In genomic region chr1:171043594-171044153, GRCm38 (mm10) we compare ENCODE assay signal across 8 mouse cellular contexts. TPM values are rescaled to one million over a fixed set of nuclear protein-coding genes. Genes with fewer than 3 reads are reported as not detected.
DNase-seq lines count a peak whose midpoint lies in the region; ATAC-seq and TF ChIP-seq lines count a peak whose summit lies in the region.

No protein-coding gene starts in this region.

- peak overlapping the region; percentile 73; the same call in 1 of the 2 replicates for H3K4me3 ChIP-seq in left cerebral cortex, adult 2 months
- H3K4me3 ChIP-seq in cortical plate, adult 2 months (ENCODE audit: insufficient read depth, low read length) = peak overlapping the region; percentile 50; the same call in 1 of the 2 replicates
- H3K4me3 ChIP-seq in neural tube, embryonic 12.5 days = peak overlapping the region; percentile 66

- TF ChIP-seq CTCF in left cerebral cortex, adult 2 months (IDR thresholded peaks at IDR 0.05) = peak; percentile 45
- TF ChIP-seq CTCF in cortical plate, adult 2 months (IDR thresholded peaks at IDR 0.05; ENCODE audit: extremely low read depth, insufficient read depth, low read length) = no peak

- H3K9me3 ChIP-seq in neural tube, embryonic 12.5 days = no peaks in the 10 kb centered on the region

- peak overlapping the region; percentile 73; the same call in 1 of the 2 replicates for H3K27ac ChIP-seq in left cerebral cortex, adult 2 months
- H3K27ac ChIP-seq in cortical plate, adult 2 months (ENCODE audit: insufficient read depth, low read length) = no peak overlapping the region
- no peak overlapping the region for H3K27ac ChIP-seq in neural tube, embryonic 12.5 days

- H3K4me2 ChIP-seq in neural tube, embryonic 12.5 days (replicated peaks) = peak overlapping the region; percentile 57

- intact Hi-C loops in left cerebral cortex, adult 2 months (cut with DNase I) = loop anchor here (1.0 kb wide), 1 partner anchor 60 kb away; no protein-coding TSS in a partner anchor
- intact Hi-C loops in left cerebral cortex, postnatal 25 days (cut with DNase I) = no loop called here

- WGBS in neural tube, embryonic 12.5 days = 63% methylated on average over 3 of the region's 3 CpGs

- no peaks in the 10 kb centered on the region for H3K36me3 ChIP-seq in neural tube, embryonic 12.5 days

- no peak for TF ChIP-seq POLR2A in cortical plate, adult 2 months (IDR thresholded peaks at IDR 0.05; ENCODE audit: extremely low read depth, insufficient read depth, low read length)

- no peak overlapping the region for H3K9ac ChIP-seq in neural tube, embryonic 12.5 days

- no peaks in the 10 kb centered on the region for H3K27me3 ChIP-seq in neural tube, embryonic 12.5 days (replicated peaks)

- DNase-seq in left cerebral cortex, adult 2 months (ENCODE audit: extremely low spot score in 1 of 2, low spot score in 2 of 2) = no peak
- no peak for DNase-seq in left cerebral cortex, postnatal 25 days (ENCODE audit: low spot score in 2 of 2)
- DNase-seq in induced T-regulatory cell, adult 2 months (ENCODE audit: low read depth) = peak; percentile 45
- DNase-seq in ovary, postnatal 36 days (ENCODE audit: low spot score) = no peak
- no peak for DNase-seq in thymus, postnatal 36 days
- no peak for DNase-seq in embryo, embryonic 11 days

- H3K4me1 ChIP-seq in cortical plate, adult 2 months (ENCODE audit: control insufficient read depth, insufficient read depth, low read length) = no peaks in the 10 kb centered on the region
- no peaks in the 10 kb centered on the region for H3K4me1 ChIP-seq in neural tube, embryonic 12.5 days

- ATAC-seq in neural tube, embryonic 12.5 days (ENCODE audit: low FRiP score, low read depth) = no peak

RNA-seq across cellular contexts. Expression of gene Fcgr3, which starts 21.1 kb away (rescaled TPM):
- total RNA-seq in left cerebral cortex, adult 2 months (2021) = 10 to 100 TPM; 11.6 to 14.3 TPM
- 10 to 100 TPM; 13.8 TPM for total RNA-seq in left cerebral cortex, postnatal 25 days (2021)
- 20.6 and 21.1 TPM in 2 replicates for polyA plus RNA-seq in cortical plate, adult 2 months (2012; rRNA removed)
- polyA plus RNA-seq in neural tube, embryonic 12.5 days (2016; fragmentation: Nextera tagmentation; extraction: Ambion mirVana) = 6.9 and 7.4 TPM in 2 replicates

RNA-seq across cellular contexts. Expression of gene Fcgr4, which starts 25.0 kb away (rescaled TPM):
- total RNA-seq in left cerebral cortex, adult 2 months (2021) = under 1 TPM in 1 of 2 experiments, not detected in 1; 0.36 TPM
- not detected for total RNA-seq in left cerebral cortex, postnatal 25 days (2021)
- polyA plus RNA-seq in cortical plate, adult 2 months (2012; rRNA removed) = 0.31 and 0.57 TPM in 2 replicates
- polyA plus RNA-seq in neural tube, embryonic 12.5 days (2016; fragmentation: Nextera tagmentation; extraction: Ambion mirVana) = 0.20 and 0.22 TPM in 2 replicates
